Mouse (Mus musculus) limb, embryonic 13.5 days (tissue): Measurements from ENCODE around the gene Zfp512b. TPM values are rescaled to one million over a fixed set of nuclear protein-coding genes. Genes with fewer than 3 reads are reported as not detected.
A peak's percentile ranks its signal among the peaks of the same experiment; 100 is the strongest.

ENCODE experiments used
- ATAC-seq: fragments of 200-750 bp; cut with Nextera tagmentation; 2 replicates; pipeline ENCODE4 v1.8.0; 2017; ENCODE audit warnings: low read depth, moderate number of reproducible peaks, moderate TSS enrichment; ENCODE audit not compliant: low FRiP score
- H3K27ac ChIP-seq: fragments of 300-500 bp; sonication (generic); 2 replicates; pipeline ENCODE4 v1.5.1; 2015; ENCODE audit warnings: inconsistent platforms, mild to moderate bottlenecking, moderate library complexity
- H3K27me3 ChIP-seq: fragments of 300-500 bp; sonication (generic); 2 replicates; pipeline ENCODE4 v1.6.1; 2015; ENCODE audit warnings: mild to moderate bottlenecking, inconsistent platforms
- H3K36me3 ChIP-seq: fragments of 300-500 bp; sonication (generic); 2 replicates; pipeline ENCODE4 v1.6.1; 2015; ENCODE audit warnings: inconsistent platforms, mild to moderate bottlenecking, moderate library complexity
- H3K4me1 ChIP-seq: fragments of 300-500 bp; sonication (generic); 2 replicates; pipeline ENCODE4 v1.6.1; 2015; ENCODE audit warnings: inconsistent platforms
- H3K4me2 ChIP-seq: fragments of 300-500 bp; sonication (generic); replicated peaks from 2 replicates; pipeline ENCODE4 v1.6.1; 2015; ENCODE audit warnings: inconsistent platforms, mild to moderate bottlenecking, moderate library complexity
- H3K4me3 ChIP-seq: fragments of 300-500 bp; sonication (generic); 2 replicates; pipeline ENCODE4 v1.5.1; 2015; ENCODE audit warnings: moderate library complexity, mild to moderate bottlenecking, inconsistent platforms
- H3K9ac ChIP-seq: fragments of 300-500 bp; sonication (generic); 2 replicates; pipeline ENCODE4 v1.6.1; 2015; ENCODE audit warnings: mild to moderate bottlenecking, inconsistent platforms
- H3K9me3 ChIP-seq: fragments of 300-500 bp; sonication (generic); 2 replicates; pipeline ENCODE4 v1.6.1; 2016; ENCODE audit warnings: inconsistent platforms
- WGBS: fragments of 180-500 bp; shearing (Covaris S2); methylation state at CpG from one replicate; pipeline ENCODE4 v1.1.7; 2015; 5-methylcytosine and 5-hydroxymethylcytosine counted together
- polyA plus RNA-seq: library from polyadenylated mRNA; unstranded; fragments of >200 nt; fragmentation: Nextera tagmentation; extraction: Ambion mirVana; gene quantifications from 2 replicates; pipeline ENCODE4 v1.2.1, GENCODE M21; 2015

Zfp512b gene
- 67.2 and 69.4 TPM in 2 replicates for polyA plus RNA-seq

DNA sequence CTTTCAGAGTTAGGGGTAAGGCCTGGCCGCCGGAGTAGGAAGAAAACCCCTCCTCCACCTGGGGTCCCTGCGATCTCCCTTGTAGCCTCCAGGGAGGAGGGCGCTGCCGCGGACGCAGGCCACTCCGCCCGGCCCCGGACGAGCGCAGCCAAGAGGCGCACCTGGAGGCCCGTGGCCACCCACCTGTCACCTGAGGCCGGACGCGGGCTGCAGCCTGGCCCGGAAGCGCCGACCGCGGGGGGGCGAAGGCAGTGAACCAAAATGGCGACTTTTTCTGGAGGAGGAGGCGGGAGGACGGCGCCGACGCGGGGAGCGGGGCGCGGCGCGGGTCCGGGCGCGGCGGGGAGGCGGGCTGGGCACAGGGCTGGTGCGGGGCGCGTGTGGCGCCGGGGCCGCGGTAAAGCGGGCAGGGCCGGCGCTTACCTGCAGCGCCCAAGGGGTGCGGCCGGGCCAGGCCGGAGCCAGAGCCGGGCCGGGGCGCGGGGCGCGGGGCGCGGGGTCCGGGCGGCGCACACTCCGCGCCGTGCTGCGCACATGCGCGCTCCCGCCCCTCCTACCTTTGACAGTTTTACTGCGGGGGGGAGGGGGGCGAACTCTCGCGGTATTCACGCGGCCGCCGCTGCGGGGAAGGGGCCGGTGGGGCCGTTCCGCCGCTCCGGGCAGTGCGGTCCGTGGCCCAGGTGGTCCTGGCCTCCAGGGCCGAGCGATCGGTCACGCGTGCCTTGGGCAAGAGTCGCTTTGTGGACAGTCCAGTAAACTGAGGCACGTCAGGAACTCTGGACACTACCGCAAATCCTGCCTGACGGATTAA is at the start of gene Zfp512b:
Zfp512b (minus strand) TSS at position 573 of the 811 bp plus-strand sequence.
- Histone ChIP-seq H3K9me3 (no peaks in the 10 kb centered on the region), H3K9ac (peak within 1 kb of the TSS; percentile 91), H3K27me3 (0 out of 2 replicates have a peak, but pooled peaks cover 2% of the 10 kb centered on the region), H3K36me3 (peaks cover 34% of the 10 kb centered on the region), H3K4me3 (peak within 1 kb of the TSS; percentile 96), H3K27ac (peak within 1 kb of the TSS; percentile 69), H3K4me2 (peak within 1 kb of the TSS; percentile 90), H3K4me1 (peaks cover 19% of the 10 kb centered on the region)
- ATAC-seq, result peak; percentile 91
- under 1% methylated on average over 70 of the region's 97 CpGs for WGBS

DNA sequence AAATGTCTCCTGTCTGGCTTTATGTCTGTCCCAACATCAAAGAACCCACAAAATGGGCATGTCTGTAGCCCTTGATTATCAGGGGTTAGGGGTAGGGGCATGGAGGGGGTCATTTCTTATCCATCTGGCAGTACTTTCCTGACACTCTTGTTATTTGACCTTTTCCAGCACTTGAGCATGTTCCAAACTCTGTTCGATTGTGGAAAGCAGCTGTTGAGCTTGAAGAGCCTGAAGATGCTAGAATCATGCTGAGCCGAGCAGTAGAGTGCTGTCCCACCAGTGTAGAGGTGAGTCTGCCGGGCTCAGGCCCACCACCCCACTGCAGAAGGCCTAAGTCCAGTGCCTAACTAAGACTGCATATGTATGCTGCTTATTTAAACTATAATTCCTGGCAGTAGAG is 43.3 kb upstream of the Zfp512b start:
- Histone ChIP-seq H3K4me1 (no peaks in the 10 kb centered on the region), H3K4me2 (no peak overlapping the region), H3K9me3 (no peaks in the 10 kb centered on the region), H3K27ac (no peak overlapping the region), H3K4me3 (no peak overlapping the region), H3K36me3 (peaks cover 81% of the 10 kb centered on the region), H3K27me3 (no peaks in the 10 kb centered on the region), H3K9ac (no peak overlapping the region)
- WGBS, result 87% methylated on average over 3 of the region's 3 CpGs
- ATAC-seq, result no peak

DNA sequence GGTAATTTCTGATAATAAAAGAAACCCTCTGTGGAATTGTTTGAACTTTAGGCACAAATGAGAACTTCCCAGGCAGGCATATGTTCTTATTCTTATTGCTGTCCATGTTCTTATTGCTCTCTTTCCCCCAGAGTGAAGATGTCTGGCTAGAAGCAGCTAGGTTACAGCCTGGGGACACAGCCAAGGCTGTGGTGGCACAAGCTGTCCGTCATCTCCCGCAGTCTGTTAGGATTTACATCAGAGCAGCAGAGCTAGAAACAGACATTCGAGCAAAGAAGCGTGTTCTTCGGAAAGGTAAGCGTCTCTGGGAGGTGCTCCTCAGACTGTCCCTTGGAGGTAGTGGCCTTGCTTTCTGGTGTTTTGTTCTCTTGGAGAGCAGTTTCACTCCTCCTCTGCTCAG is 40.0 kb upstream of the Zfp512b start:
- 92% methylated on average over 6 of the region's 6 CpGs for WGBS
- no peak overlapping the region for H3K4me2 ChIP-seq
- peaks cover 75% of the 10 kb centered on the region for H3K36me3 ChIP-seq
- no peaks in the 10 kb centered on the region for H3K9me3 ChIP-seq
- H3K9ac ChIP-seq, result no peak overlapping the region
- H3K27me3 ChIP-seq, result no peaks in the 10 kb centered on the region
- ATAC-seq, result no peak
- H3K4me1 ChIP-seq, result no peaks in the 10 kb centered on the region
- no peak overlapping the region for H3K27ac ChIP-seq
- H3K4me3 ChIP-seq, result no peak overlapping the region

DNA sequence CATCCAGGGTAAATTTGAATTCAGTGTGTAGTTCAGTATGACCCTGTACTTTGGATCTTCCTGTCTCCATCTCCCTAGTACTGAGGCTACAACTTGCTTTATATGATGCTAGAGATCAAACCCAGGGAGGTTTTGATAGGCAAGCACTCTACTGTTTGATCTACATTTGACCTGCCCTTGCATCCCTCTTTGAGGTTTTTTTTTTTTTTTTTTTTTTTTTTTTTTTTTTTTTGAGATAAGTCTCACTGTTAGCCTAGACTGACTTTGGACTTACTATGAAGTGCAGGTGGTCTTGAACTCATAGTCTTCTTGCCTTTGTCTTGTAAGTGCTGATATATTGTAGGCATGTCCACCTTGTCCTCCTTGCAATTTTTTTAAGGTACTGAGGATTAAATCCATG is 35.9 kb upstream of the Zfp512b start:
- Histone ChIP-seq H3K4me2 (no peak overlapping the region), H3K9ac (no peak overlapping the region), H3K36me3 (peaks cover 65% of the 10 kb centered on the region), H3K27ac (no peak overlapping the region), H3K4me1 (no peaks in the 10 kb centered on the region), H3K27me3 (no peaks in the 10 kb centered on the region), H3K9me3 (no peaks in the 10 kb centered on the region), H3K4me3 (no peak overlapping the region)
- no peak for ATAC-seq

DNA sequence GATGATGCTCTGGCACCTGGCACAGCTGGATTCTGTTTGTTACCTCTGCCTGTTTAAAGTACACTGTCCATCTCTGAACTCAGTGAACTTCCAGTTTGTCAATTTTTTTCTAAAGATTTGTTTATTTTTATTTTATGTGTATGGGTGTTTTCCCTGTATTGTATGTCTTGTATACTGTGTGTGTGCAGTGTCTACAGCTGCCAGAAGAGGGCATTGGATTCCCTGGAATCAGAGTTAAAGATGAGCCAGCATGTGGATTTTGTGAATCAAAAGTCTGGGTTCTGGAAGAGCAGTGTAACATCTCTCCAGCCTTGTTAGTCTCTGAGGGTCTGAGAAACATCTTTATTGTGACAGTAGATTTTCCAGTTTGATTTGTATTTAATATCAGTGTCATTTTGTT is 30.8 kb upstream of the Zfp512b start:
- H3K9me3 ChIP-seq, result no peaks in the 10 kb centered on the region
- no peaks in the 10 kb centered on the region for H3K27me3 ChIP-seq
- H3K4me1 ChIP-seq, result no peaks in the 10 kb centered on the region
- no peak overlapping the region for H3K27ac ChIP-seq
- H3K36me3 ChIP-seq, result peaks cover 70% of the 10 kb centered on the region
- H3K4me3 ChIP-seq, result no peak overlapping the region
- H3K9ac ChIP-seq, result no peak overlapping the region
- no peak overlapping the region for H3K4me2 ChIP-seq
- ATAC-seq, result no peak

DNA sequence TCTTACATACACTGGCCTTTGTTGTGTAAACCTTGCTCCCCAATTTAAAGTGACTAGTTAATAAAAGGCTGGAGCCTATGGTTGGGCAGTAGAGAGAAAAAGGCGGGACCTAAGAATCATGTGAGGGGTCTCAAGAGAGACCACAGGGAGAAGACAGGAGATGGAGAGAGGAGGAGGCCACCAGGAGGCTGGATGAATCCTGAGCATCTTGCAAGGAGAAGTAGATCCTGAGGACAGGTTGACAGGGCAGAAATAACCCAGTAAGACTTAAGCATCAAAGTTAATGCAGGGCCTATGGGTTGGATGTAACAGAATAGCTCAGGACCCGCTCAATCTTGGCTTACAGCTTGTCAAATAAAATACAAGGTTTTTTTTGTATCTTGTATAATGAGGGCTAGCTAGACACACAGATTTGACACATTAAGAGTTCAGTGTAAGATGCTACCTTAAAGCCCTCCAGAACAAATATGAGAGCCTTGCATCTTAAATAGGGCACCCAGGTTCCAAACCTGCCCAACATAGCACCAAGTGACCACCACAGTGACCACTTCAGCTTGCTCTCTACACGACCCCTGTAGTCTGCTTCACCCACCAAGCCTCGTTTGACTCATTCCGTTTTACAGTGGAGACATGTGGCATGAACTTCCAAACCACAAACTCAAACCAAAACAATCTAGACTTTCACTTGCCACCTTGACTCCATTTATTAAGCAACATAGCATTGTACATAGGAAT is 26.3 kb upstream of the Zfp512b start:
- no peak for ATAC-seq
- Histone ChIP-seq H3K9me3 (no peaks in the 10 kb centered on the region), H3K4me1 (no peaks in the 10 kb centered on the region), H3K27ac (no peak overlapping the region), H3K4me2 (no peak overlapping the region), H3K9ac (no peak overlapping the region), H3K27me3 (no peaks in the 10 kb centered on the region), H3K36me3 (peaks cover 67% of the 10 kb centered on the region), H3K4me3 (no peak overlapping the region)
- 85% methylated on average over 5 of the region's 5 CpGs for WGBS

DNA sequence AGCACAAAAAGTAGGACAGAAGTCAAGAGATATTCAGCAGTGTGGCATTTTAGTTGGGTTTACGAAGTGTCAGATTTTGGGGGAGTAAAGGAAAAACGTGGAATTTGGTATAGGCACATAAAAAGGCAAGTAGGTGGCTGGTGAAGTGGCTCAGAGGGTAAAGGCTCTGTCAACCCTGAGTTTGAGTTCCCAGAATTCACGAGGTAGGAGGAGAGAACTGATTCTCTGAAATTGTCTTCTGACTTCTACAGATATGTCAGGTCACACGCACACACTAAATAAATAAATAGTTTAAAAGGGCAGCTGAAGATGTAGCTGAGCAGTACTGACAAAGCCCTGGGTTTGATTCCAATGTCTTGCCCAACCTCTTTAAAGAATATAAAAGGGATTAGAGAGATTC is 9.8 kb upstream of the Zfp512b start:
- peak overlapping the region; percentile 96 for H3K4me3 ChIP-seq
- H3K27me3 ChIP-seq, result peaks cover 28% of the 10 kb centered on the region
- no peaks in the 10 kb centered on the region for H3K9me3 ChIP-seq
- H3K9ac ChIP-seq, result no peak overlapping the region; the same call in 1 of the 2 replicates
- H3K36me3 ChIP-seq, result 0 out of 2 replicates have a peak, but pooled peaks cover 3% of the 10 kb centered on the region
- peaks cover 22% of the 10 kb centered on the region for H3K4me1 ChIP-seq
- no peak overlapping the region for H3K27ac ChIP-seq
- peak overlapping the region; percentile 84 for H3K4me2 ChIP-seq
- ATAC-seq, result no peak
- WGBS, result 77% methylated on average over 4 of the region's 4 CpGs

DNA sequence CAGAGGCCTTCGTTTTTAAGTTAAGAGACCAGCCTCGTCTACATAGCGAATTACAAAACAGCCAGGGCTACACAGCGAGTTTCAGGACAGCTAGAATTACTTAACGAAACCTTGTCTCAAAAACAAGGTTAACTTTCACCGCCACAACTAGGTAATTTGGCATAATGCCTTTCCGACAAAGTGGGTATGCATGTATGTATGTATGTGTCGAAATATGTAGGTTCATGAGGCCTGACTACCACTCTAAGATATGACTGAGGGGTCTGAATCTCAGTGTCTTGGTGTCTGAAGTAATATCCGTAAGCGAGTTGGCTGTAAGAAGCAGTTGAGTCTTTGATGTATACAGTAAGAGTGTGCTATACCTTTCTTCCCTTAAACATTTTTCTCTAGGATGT is 9.1 kb upstream of the Zfp512b start:
- no peaks in the 10 kb centered on the region for H3K9me3 ChIP-seq
- 0 out of 2 replicates have a peak, but pooled peaks cover 2% of the 10 kb centered on the region for H3K36me3 ChIP-seq
- peak overlapping the region; percentile 96 for H3K4me3 ChIP-seq
- WGBS, result 28% methylated on average over 10 of the region's 10 CpGs
- peaks cover 22% of the 10 kb centered on the region for H3K4me1 ChIP-seq
- H3K9ac ChIP-seq, result peak overlapping the region; percentile 93
- no peak overlapping the region for H3K27ac ChIP-seq
- H3K27me3 ChIP-seq, result peaks cover 30% of the 10 kb centered on the region
- no peak for ATAC-seq
- peak overlapping the region; percentile 84 for H3K4me2 ChIP-seq

DNA sequence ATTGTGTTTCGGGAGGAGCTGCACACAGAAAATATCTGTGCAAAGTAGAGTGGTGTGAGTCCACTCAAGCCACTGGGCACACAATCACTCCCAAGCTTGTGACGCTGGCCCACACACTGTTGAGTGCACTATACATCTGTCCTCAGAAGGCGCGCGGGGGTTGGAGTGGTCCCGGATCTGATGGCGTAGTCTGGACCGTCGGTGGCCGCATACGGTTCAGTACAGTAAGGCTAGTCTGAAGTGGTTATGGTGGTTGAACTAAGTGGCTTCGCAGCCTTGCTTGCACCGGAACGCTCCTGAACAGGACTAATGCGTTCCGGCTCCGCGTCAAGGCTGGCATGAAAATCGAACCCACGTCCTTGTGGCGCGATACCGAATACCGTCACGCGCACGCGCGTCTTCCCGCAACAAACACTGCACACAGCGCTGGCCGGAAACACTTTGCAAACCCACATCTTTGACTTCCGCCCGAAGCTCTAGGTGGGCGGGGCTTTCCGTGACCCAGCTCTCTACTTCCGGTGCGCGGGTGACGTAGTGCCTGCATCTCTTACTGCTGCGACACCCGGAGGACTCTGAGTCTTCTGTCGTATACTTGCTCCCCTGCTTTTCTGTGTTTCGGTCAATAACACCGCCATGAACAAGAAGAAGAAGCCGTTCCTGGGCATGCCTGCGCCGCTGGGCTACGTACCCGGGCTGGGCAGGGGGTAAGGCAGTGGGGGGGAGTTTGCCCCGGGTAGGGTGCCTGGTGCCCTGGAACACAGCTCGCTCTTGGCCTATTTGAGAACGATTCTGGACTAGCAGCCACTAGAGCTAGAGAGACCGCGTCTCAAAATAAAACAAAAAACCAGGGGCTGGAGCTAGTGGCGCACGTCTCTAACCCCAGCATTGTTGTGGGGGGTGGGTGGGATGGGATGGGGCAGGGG is 8.5 kb upstream of the Zfp512b start:
- H3K4me3 ChIP-seq, result peak overlapping the region; percentile 96
- no peaks in the 10 kb centered on the region for H3K36me3 ChIP-seq
- peak; percentile 97 for ATAC-seq
- peaks cover 30% of the 10 kb centered on the region for H3K27me3 ChIP-seq
- H3K4me2 ChIP-seq, result peak overlapping the region; percentile 84
- peaks cover 22% of the 10 kb centered on the region for H3K4me1 ChIP-seq
- 1% methylated on average over 57 of the region's 57 CpGs for WGBS
- H3K9ac ChIP-seq, result peak overlapping the region; percentile 93
- peak overlapping the region; percentile 74; the same call in 1 of the 2 replicates for H3K27ac ChIP-seq
- no peaks in the 10 kb centered on the region for H3K9me3 ChIP-seq

DNA sequence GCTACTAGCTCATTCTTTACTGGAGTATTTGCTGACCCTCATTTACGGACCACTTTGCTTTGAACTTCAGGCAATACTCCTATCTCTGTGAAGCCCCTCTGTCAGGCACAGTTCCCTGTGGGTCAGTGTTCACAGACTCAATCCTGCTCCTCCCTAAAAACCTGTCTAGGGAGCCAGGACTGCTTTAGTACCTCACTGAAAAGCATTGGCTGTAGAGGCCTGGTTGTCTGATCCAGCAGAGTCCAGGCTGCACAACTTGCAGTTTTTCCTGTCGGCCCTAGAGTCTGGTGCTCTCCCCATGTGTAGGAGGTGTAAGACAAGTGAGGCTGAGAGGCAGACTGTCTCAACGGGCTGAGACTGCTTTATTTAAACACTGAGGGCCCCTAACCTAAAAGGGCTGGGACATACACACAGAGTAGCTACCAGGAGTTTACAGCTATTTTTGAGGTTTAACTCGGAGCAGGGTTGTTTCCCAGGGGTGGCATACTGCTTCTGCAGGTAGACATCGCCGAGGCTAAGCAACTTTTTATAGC is 7.7 kb upstream of the Zfp512b start:
- H3K4me2 ChIP-seq, result peak overlapping the region; percentile 84
- 58% methylated on average over 6 of the region's 6 CpGs for WGBS
- H3K9ac ChIP-seq, result peak overlapping the region; percentile 69
- no peaks in the 10 kb centered on the region for H3K9me3 ChIP-seq
- peaks cover 30% of the 10 kb centered on the region for H3K27me3 ChIP-seq
- H3K4me3 ChIP-seq, result peak overlapping the region; percentile 96
- peaks cover 22% of the 10 kb centered on the region for H3K4me1 ChIP-seq
- no peak for ATAC-seq
- no peaks in the 10 kb centered on the region for H3K36me3 ChIP-seq
- H3K27ac ChIP-seq, result peak overlapping the region; percentile 61; the same call in 1 of the 2 replicates

DNA sequence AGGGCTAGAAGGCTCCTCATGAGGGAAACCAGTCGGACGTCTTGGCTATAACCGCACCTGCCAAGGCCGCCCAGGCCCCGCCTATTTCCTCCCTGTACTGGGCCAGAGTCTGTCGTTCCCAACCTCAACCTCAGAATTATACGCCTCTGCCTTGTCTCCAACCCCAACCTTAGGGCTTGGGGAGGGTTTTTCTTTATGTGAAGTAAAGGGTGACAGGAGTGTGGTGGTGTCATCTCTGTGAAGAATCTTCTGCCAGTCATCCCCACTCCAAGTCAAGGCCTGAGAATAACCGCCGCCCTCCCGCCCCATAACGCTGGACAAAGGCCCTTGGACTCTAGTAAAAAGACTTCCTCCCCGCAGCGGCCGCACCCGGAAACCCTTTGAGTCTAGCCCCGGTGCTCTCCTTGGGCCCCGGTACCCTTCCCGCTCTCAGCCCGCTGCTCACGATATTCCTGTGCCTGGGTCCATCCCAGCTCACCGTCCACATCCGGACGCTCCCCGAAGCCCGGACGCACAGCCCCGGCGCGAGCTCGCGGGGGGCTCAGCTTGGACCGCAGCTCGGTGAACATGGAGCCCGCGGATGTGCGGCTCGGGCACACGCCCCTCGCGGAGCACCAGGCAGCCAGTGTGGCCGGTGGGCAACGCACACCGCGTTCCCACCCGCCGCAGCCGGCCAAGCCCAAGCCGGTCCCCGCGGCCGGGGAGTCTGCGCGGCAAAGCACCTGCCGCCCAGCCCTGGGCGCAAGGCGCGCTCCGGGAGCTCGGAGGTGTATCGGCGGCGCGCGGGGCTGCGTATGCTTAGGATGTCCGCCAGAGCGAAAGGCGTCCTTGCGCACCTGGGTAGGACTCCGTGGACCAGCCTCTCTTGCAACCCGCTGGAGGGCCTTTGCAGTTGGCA is 6.1 kb upstream of the Zfp512b start, which contains the start of gene Samd10:
Samd10 (minus strand) TSS at position 759 of the 898 bp plus-strand sequence.
- Histone ChIP-seq H3K4me3 (peak within 1 kb of the TSS; percentile 96), H3K27ac (no peak within 1 kb of the TSS), H3K9me3 (no peaks in the 10 kb centered on the region), H3K27me3 (peaks cover 30% of the 10 kb centered on the region), H3K36me3 (no peaks in the 10 kb centered on the region), H3K4me1 (peaks cover 22% of the 10 kb centered on the region), H3K9ac (peak within 1 kb of the TSS; percentile 71), H3K4me2 (peak within 1 kb of the TSS; percentile 95)
- ATAC-seq, result no peak
- WGBS, result 1% methylated on average over 66 of the region's 71 CpGs
